Mouse (Mus musculus) cerebellum, adult 11 months (tissue): ENCODE measurements around the gene Becn1.

Source experiments
- DNase-seq: peaks from one replicate; pipeline ENCODE4 v3.0.0; 2022

Gene Becn1

DNA sequence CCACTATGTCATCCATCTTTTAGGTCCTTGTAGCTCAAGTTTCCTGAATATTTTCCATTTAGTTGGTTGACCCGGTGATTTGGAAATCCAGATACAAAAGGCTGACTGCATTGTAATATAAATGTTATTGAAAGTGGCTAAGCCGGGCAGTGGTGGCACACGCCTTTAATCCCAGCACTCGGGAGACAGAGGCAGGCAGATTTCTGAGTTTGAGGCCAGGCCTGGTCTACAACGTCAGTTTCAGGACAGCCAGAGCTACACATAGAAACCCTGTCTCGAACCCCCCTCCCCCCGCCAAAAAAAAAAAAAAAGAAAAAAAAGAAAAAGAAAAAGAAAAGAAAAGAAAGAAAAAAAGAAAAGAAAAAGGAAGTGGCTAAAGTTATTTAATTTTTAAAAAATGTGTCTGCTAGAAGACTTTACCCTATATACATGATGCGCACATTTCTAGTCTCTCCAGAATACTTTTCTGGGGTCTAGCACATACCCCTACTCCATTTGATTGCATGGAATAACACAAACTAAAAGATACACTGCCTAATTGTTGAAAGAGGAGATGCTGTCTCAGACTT lies 13.1 kb upstream of the Becn1 start:
- DNase-seq = no peak

DNA sequence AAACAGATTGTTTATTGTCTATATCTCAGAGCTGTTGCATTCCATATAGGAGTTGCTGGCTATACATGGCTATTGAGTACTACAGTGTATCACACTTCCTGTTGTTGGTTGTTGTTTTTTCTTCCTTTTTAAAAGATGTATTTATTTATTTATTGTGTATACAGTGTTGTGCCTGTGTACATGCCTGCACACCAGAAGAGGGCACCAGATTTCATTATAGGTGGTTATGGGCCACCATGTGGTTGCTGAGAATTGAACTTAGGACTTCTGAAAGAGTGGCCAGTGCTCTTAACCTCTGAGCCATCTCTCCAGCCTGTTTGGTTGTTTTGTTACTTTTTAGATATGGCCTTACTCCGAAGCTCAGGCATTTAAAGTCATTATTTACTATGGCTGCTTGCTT lies 12.5 kb upstream of the Becn1 start:
- no peak for DNase-seq

DNA sequence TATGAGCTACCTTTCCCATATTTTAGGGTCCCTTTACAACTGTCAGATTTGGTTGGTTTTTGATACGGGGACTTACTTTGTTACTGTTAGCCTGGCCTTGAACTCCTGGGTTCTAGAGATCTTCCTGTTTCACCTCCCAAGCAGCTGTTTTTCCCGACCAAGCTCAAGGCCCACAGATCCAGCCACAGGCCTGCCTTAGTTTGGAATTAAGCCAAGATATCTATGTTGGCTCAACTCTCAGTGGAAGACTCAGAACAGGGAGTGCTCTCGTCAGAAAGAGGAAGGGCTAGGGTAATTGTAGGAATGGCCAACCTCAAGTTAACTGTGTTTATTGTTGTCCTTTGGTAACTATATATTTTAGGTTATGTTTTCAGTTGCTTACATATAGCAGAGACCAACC lies 10.1 kb upstream of the Becn1 start:
- no peak for DNase-seq

DNA sequence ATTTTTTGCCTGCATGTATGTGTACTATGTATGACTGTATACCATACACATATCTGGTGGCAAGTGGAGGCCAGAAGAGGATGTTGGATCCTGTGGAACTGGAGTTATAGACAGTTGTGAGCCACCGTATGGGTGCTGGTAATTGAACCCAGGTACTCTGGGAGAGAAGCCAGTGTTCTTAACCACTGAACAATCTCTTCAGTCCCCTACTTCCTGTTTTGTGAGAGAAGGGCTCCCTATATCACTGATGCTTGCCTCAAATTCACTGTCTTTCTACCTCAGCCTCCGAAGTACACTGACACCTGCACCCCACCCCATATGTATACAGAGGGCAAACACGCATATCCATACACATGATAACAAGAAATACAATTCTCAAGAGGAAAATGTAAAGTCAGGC lies 9.0 kb upstream of the Becn1 start:
- DNase-seq = no peak

DNA sequence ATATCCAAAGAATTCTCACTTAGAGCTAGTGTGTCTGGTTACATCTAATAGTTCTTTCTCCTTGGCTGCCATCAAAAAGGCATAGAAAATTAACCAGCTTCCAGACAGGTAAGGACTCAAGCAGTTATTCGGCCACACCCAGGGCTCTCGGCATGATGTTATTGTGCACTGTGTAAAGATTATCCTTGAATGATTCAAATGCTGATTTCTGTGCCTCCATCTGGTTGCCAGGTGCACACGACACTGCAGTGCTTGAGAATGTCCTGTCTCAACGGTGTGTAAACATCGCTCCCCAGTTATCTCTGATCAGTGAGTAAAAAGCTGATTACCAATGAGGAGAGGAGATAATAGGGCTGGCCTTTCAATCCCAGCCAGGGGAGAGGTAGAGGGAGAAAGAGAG lies 5.7 kb upstream of the Becn1 start:
- DNase-seq = no peak

DNA sequence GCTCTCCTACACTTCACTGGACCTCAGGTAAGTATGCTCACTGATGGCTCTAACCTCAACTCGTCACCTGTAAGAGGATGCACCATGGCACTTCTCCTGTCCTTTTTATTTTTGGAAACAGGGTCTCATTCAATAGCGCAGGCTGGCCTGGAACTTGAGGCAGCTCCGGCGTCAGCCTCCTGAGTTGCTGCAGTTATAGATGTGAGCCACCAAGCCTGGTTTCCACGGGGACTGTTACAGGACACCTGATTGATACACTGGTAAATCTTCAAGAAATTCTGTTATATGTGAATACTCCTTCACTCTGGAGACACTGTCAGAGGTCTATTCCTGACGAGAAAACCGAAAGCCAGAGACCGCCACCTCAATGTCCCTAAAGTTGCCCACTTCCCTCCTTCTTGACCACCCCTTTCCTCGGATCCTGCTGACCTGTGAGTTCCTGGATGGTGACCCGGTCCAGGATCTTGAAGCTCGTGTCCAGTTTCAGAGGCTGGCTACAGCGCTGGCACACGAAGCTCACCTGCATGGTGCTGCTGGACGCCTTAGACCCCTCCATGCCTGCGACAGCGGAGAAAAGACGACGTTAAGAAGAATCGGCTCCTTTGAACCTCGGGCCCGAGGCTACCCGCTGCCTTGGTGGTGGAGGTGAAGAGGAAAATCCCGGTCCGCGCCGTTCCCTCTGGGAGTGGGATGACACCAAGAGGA lies 635 bp downstream of the Becn1 start:
- no peak for DNase-seq

DNA sequence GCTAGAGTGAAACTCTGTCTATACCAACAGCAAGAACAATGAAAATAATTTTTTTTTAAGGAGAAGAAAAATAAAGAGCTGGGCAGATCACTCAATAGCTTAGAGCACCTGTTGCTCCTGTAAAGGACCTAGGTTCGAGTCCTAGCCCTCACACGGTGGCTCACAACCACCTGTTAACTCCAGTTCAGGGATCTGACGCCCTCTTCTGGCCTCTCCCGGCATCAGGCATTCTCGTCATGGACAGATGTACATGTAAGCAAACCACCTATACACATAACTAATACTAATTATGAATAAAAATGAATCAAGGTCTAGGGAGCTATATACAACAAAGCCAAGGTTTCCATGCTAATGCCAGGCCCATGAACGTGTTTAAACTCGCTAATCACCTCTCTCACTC lies 1.2 kb downstream of the Becn1 start:
- DNase-seq = no peak

DNA sequence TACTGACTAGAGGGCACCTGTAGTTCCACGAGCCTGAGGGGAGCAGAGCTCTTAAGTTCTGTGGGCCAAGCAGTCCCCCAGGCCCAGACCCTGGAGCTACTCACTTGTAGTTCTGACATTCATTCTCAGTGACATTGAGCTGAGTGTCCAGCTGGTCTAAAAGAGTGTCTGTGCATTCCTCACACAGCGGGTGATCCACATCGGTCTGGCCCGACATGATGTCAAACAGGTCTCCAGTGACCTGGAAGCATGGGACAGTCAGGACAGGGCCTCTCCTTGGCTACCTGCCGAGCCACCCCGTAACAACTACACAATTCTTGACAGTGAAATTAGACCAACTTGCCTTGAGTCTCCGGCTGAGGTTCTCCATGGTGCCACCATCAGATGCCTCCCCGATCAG lies 6.9 kb downstream of the Becn1 start:
- no peak for DNase-seq

DNA sequence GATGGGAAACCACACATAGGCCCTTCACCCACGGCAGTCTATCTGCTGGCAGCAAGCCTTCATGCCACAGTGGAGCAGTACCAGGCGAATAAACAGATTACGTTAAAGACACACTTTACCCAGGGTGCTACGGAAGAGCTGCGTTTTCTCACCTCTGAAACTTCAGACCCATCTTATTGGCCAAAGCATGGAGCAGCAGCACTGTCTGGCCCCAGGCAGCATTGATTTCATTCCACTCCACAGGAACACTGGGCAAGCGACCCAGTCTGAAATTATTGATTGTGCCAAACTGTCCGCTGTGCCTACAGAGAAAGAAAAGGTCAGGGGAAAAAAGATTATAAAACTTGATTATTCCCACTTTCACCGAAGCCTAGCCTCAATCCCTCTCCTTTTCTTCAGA lies 10.9 kb downstream of the Becn1 start:
- no peak for DNase-seq

DNA sequence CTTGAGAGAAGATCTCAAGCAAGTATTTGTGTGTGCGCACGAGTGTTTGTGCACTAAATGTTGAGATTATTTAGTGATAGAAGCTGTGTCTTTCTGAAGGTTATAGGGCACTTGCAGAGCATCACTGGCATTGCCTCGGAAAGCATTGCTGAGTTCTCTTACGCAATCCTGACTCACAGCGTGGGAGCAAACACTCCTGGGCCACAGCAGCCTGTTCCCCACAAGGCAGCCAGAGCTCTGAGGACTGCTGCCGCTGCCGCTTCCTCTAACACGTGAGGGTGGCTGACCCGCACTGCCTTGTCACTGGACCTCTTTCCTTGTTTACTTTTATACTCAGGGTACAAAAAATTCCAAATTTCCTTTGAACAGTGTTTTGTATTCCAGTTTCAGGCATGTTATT lies 14.8 kb downstream of the Becn1 start:
- DNase-seq = no peak

DNA sequence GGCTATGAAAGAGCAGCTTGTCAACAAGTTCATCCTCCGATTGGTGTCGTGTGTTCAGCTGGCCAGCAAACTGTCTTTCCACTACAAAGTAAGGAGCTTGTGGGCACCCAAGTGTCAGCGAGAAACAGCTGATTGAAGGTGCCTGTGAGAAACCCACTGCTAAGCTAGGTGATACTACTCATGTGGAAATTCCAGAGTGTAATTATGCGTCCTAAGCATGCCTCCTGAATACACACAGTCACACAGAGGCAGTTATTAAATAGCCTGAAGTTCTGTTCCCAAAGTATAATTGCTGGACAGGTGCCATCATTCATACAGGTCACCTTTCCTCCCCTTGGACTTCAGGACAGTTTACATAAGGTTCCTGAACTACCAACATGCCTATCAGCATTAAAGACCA lies 18.3 kb downstream of the Becn1 start:
- no peak for DNase-seq

DNA sequence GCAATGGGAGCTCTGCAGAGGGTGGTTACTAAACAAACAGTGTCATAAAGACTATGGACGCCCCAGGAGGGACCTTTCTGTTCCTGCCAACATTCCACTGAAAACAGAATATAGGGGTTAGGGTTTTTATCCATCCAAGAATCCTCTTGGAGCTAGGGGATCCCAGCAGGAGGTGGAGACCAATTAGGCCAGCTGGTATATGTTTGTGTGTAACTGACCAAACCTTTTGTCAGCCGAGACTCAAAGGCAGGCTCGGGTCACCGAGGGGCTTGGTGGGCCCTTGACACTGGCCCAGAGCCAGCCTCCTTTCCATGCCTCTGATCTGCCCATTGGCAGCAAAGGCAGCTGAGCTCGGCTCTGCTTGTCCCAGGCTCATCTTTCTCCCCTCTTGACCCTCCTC lies 19.2 kb downstream of the Becn1 start:
- no peak for DNase-seq

DNA sequence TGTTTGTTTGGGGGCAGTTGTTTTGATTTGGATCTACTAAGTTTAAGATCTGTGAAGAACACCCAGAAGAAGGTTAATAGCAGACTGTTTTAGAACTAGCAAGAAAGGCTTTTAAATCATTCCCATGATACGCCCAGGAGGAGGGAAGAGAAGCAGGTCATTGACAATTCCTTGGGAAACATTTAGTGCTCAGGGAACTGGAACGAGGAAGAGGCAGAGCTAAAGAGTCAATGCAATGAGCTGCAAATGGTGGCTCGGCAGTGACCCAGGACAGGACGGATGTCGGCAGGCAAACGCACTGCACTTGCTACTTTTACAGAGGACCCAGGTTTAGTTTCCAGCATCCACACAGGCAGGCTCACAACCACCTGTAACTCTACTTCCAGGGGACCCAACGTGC lies 21.2 kb downstream of the Becn1 start:
- no peak for DNase-seq

DNA sequence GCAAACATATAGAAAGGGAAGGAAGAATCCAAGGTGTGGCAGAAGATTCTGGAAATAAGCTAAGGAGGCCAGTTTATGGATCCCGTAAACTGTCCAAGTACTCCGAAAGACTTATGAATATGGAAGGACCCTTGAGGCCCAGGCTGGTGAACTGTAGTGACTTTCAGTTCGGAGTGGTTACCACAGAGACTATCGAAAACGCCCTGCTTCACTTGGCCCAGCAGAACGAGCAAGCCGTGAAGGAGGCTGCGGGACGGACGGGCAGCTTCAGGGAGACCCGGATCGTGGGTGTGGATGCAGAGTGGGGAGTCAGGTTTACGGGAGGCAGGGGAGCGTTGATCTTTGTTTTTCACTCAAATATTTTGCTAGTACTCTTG lies 22.9 kb downstream of the Becn1 start:
- DNase-seq = no peak

DNA sequence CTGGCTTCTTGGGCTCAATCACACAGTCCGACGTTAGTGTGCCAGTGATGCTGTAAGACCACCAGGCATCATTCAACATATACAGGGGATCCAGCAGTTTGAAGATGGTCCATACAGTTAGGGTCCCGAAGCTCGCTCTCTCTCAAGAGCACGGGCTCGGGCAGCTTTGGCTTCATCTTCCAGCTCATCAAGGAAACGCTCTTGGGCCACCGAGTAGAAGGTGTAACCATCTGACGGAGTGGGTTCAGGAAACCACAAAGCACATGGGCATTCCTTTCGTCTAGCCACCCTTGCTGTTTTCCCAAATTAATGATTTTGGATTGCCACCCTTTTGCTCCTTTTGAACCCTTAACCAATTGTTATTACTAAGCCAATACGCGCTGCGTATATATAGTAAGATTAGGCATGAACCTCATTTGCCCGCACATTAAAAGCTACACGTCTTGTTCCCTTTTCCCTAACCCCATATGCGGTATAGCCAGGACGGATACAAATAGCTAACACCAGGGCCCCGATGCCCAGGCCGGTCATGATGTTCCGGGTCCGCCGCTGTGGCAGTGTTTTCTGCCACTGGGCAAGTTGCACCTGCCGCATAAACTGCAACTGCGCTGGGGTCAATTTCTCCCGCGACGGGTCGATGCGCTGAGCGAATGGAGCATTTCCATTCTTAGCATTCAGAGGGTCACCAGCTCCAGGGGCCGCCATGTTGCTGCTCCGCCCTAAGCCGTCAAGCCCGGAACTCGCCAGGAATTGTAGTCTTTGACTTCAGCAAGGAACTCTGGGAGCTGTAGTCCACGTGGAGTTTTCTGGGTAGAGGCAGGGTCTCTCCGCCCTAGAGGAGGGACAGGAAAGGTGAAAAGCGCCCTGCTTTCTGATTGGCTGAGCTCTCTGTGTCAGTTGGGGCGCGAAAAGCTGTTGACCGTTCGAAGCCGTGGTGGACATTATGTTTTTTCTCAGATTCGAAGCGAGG lies 23.6 kb downstream of the Becn1 start, which contains the start of the genes Cntd1 and Coa3:
Gene Cntd1 (plus strand): TSS at position 790 of the 970 bp plus-strand sequence.
Gene Coa3 (minus strand): TSS at position 892 of the 970 bp plus-strand sequence.
- peak; percentile 67 for DNase-seq

DNA sequence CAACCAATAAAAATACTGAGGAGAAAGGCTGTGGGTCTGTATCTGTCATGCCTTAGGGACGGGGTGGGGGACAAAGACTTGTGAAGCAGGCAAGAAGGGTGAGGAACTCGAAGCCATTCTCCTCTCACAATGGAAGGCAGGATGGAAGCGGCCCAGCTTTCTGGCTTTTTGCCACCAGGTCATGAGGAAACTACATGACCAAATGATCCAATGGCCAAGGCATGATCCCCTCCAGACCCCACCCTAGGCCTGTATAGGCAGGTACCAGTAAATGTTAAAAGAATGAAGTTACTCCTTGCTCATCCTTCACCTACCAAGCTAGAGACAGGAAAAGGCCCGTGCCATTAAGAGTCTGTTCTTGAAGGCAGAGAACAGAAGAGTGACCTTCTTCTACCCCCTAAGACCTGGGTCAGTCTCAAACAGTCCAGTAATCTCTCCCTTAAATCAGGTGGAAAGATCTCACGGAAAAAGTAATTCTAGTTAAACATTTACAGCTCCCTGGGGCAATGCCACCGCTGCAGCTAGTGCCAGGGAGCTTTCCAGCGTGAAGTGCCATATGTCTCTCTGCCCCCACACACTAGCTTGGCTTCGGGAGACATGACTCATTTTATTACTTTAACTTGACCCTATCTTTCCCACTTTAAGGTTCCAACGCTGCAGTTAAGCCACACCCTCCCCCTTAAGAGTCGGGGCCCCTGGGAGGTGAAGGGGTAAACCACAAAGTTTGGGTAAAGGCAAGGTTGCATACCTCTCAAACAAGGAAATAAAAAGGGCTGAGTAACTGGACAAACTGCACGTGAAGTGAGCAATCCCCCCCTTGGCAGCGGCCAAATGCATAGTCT lies 24.5 kb downstream of the Becn1 start:
- no peak for DNase-seq

DNA sequence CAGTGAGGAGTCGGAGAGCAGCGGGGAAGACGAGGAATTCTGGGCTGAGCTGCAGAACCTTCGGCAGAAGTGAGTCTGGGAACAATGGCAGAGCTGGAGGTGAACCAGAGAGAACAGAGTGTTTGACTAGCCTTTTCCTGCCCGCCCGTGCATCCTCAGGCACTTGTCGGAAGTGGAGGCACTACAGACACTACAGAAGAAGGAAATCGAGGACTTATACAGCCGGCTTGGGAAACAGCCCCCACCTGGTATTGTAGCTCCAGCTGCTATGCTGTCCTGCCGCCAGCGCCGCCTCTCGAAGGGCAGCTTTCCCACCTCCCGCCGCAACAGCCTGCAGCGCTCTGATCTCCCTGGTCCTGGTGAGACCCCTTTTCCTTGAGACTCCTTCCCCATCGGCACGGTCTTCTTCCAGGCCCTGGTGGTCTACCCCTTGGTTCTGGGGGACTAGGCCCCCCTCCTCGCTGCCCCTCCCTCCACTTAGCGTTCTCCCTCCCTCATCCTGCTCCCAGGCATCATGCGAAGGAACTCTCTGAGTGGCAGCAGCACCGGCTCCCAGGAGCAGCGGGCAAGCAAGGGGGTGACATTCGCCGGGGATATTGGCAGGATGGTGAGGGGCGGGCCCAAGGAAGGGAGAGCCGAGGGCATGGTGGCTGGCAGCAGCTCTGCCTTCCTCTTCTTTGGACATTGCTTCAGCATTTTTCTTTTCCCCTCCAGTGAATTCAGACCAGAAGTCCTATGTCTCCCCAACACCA lies 25.6 kb downstream of the Becn1 start:
- DNase-seq = no peak

DNA sequence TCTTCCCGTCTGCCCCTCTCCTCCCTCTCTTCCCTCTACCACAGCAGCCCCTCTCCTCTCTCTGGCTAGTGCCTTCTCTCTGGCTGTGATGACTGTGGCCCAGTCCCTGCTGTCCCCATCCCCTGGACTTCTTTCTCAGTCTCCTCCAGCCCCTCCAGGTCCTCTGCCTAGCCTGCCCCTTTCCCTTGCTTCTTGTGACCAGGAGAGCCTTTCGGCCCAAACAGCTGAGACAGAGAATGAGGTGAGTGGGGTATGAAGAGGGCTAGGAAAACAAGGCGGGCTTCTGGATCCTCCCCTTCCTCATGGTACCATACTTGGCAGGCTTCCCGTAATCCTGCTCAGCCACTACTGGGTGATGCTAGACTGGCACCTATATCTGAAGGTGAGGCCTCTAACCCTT lies 26.8 kb downstream of the Becn1 start:
- DNase-seq = no peak

DNA sequence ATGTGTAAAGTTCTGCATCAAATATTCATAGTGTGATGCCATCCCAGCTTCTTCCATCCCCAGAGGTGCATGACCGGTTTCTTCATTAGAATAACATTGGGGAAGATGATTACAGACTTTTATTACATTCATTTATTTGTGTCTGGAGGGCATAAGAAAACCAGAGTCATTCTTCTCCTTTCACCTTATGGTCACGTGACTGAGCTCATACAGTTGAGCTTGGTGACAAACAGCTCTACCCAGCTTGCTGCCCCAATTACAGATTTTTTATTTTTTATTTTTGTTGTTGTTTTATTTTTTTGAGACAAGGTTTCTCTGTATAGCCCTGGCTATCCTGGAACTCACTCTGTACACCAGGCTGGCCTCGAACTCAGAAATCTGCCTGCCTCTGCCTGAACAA lies 29.6 kb downstream of the Becn1 start:
- no peak for DNase-seq

DNA sequence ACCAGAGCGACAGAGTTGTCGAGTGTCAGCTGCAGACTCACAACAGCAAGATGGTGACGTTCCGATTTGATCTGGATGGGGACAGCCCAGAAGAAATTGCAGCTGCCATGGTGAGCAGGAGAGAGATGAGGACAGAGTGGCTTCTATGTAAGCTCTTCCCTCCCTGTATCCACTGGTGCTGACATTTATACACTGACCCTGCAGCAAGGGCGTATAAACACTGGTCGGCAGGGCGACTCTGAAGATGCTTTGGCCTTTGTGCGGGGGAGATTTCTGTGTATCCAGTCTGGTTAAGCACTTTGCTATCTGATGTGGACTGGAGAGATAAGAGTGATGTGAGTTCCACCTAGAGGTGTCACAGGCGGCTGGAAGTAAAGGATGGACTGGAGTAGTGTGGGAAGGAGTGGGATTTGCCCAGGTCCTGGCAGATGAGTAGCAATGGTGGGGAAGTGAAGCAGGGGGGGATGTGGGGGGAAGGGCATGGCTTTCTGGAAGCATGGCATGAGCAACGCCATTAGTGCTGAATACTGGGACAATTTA lies 32.4 kb downstream of the Becn1 start:
- no peak for DNase-seq

DNA sequence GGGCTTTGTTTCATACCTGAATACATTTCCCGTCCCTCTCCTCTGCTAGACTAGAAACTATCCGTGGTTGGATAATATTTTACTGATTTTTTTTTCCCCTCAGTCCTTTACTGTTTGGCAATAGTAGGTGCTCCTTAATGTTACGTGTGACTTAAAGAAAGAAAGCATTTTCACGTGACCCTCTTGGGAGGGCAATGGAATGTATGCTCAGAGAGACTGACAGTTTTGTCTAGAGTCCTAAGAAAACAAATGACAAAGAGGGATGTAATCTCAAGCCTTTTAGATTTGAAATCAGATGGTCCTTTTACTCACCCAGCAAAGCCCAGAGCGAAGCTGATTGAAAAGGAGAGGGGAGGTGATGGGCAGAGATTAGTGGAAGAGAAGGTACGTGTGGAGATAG lies 36.2 kb downstream of the Becn1 start:
- no peak for DNase-seq

DNA sequence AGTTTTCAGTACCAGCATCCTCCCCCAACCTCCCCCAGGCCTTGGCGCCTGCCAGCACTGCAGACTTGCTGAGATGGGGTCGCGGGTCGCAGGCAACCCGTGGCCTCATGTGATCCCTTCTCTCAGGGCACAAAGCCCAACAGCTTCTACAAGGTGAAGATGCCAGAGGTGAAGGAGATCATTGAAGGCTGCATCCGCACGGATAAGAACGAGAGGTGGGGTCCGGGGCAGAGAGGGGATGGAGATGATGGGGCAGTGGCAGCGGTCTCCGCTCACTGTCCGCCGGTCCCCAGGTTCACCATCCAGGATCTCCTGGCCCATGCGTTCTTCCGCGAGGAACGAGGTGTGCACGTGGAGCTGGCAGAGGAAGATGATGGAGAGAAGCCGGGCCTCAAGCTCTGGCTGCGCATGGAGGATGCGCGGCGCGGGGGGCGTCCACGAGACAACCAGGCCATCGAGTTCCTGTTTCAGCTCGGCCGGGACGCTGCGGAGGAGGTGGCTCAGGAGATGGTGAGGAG lies 37.1 kb downstream of the Becn1 start:
- DNase-seq = no peak
